Mouse (Mus musculus) CD4-positive, CD25-positive, alpha-beta regulatory T cell, adult 2 months (primary cell): ENCODE results near the gene Aup1.

Experiments used
- DNase-seq: peaks from one replicate; pipeline ENCODE4 v3.0.0-alpha.2; 2012; ENCODE audit warnings: low read depth, low spot score

Aup1 gene

DNA sequence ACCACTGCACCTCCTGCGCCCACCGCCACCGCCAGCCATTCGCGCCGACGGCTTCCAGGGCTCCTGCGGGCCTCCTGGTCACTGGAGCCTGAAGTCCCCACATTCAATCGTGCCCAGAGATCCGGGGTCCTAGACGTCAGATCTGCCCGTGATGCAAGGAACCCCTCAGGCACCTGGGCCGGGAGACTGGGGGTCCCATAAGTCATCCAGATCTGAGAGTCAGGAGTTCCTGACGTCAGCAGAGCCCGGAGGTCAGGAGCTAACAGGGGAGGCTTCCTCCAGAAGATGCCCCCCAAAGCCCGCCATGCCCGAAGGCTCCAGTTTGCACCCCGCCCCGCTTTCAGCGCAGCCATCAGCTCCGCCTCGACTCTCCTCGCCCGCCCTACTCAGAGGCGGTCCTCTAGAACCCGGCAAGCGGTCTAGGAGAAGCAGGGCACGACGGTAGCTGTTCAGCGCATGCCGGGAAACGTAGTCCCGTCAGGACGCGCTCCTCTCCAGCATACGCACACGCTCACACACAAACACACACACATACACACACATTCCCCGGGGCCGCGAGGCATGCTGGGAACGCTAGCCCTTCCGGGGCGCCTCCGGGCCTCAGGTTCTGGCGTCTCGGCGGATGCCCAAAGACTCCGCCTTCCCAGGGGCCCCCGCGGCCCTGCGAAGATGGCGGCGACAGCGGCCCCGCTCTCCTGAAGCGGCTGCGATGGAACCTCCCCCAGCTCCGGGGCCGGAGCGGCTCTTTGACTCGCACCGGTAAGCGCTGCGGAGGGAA, at the start of gene Aup1:
Gene Aup1 (plus strand): TSS at position 448 of the 778 bp plus-strand sequence.
- peak; percentile 99 for DNase-seq

DNA sequence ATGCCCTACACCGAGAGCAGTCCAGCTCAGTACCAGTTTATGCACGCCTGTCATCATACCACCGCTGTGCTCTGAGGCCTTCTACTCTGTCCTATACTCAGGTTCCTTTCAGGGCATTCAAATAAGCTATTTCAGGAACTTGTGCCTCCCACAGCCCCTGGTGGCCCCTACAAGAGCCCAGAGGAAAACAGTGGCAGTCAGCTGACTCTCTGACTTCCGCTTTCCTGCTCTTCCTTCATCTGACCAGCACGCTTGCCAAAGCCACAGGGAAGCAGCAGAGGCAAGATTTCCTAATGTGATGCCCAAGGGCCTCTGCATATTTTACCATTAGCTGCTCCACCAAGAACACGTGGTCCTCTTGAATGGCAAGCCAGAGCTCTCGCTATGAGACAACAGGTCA, 49.4 kb upstream of the Aup1 start:
- DNase-seq, result no peak

DNA sequence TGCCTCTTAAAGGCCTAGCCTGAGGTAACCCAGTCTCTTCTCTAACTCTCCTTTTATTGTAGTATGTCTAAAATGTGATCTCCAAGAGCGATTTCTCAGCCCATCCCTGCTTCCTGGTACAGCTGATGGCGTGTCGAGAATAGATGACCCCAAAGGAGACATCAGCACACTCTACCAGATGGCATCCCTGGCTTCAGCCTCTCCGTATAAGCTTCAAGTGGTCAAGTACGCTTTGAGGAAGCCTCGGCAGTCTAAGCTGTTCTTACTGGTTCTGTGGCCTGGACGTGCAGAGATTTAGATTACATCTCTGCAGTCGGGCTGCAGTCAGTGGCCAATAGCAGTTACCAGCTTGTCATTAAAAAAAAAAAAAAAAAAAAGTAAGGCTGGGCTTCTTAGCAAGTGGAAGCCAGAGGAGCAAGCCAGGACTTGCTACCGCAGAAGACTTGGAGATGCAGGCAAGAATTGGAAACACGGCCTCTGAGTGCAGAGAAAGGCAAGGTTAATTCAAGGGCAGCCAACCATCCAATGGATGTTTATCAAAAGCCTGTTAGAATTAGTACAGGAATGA, 48.8 kb upstream of the Aup1 start:
- DNase-seq, result no peak

DNA sequence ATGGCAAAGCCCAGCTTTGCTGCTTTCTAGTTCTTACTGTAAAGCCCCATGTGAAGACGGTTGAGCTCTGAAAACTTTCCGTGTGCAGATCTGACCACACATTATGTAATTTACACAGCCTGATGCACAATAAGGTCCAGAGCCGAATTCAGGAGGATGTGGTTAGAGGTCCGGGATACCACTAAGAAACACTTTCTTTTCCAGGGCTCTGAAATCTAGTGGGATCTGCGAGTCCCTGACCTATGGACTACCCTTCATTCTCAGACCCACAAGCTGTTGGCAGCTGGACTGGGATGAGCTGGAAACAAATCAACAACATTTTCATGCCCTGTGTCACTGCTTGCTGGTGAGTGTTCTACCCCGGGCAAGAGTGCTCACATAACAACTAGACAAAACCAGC, 48.2 kb upstream of the Aup1 start:
- no peak for DNase-seq

DNA sequence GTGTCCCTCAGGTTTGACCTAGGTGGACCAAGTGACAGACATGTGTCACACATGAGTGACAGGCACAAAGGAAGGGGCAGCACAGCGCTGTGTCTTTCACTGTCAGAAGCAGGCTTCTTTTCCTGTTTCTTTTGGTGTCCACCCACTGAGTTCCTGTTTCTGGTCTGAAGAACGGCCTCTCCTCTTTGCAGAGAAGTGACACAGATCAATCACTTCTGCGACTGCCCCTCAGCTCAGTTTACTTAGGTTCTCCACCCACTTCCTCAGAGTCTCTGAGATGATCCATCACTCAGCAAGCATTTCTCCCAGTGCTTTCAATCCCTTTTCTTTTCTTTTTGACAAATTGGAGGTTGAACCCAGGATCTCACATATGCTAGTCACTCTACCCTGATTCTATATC, 45.7 kb upstream of the Aup1 start:
- DNase-seq, result peak; percentile 23

DNA sequence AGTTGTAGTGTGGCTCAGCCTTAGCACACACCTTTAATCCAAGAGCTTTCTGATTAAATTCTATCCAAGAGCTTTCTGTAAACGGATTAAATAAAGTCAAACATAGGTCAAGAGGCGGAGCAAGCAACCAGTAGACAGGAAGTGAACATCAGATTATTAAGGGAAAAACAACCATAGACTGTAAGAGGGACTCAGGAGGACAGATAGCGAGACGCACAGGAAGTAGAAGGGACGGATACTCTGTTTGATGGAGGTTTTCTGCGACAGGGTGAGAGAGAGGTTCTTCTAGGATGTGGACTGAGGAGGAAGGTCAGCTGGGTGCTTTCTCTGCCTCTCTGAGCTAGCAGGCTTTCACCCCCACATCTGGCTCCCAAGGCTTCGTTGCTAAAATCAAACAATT, 44.3 kb upstream of the Aup1 start:
- peak; percentile 70 for DNase-seq

DNA sequence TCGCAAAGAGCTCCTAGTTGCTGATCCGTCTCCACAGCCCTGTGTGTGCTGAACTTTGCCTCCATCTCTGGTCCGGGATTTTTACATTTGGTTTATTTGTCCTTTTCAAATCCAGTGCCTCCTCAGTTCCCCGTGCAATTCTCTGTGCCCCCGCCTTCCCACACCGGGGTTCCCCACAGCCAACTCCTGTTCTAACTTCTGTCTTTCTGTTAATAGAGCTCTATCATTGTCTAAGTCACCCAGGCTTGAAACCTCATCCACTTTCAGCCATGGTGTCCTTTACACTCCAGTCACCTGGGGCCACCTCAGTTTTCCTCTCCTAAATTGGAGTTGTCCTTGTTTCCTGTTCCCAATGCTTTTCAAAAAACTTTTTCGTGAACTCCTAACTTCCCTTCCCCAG, 43.1 kb upstream of the Aup1 start:
- no peak for DNase-seq

DNA sequence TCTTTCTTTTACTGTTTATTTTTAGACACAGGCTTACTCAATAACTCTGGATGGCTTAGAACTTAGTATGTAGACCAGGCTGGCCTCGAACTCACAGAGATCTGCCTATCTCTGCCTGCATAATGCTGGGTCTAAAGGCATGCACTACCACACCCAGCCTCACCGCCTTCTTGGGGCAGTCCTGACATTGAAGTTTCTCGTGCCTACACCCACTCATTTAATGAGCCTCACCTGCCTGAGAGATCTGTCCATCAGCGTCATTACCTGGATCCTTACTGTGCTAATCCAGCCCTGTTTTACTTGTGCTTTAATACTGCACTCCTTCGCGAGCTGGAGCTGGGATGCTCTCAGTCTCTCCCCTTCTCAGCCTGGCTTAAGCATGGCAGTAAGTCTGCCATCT, 42.6 kb upstream of the Aup1 start:
- no peak for DNase-seq

DNA sequence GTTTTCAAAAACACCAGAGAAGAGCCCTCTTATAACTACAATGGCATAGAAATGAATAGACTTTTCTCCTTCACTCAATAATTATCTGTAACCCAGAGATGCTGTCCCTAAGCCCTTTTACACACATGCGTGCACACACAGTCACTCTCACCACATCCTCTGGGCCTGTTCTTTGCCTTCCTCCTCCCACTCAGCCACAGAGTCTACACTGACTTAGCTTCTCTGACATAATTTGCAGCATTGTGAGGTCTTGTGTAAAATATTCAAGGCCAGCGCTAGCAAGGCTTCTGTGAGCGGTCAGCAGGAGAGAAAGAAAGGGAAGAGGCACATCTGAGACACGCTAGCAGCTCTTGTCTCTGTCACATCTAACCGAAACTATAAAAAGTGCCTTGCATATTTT, 40.9 kb upstream of the Aup1 start:
- peak; percentile 71 for DNase-seq

DNA sequence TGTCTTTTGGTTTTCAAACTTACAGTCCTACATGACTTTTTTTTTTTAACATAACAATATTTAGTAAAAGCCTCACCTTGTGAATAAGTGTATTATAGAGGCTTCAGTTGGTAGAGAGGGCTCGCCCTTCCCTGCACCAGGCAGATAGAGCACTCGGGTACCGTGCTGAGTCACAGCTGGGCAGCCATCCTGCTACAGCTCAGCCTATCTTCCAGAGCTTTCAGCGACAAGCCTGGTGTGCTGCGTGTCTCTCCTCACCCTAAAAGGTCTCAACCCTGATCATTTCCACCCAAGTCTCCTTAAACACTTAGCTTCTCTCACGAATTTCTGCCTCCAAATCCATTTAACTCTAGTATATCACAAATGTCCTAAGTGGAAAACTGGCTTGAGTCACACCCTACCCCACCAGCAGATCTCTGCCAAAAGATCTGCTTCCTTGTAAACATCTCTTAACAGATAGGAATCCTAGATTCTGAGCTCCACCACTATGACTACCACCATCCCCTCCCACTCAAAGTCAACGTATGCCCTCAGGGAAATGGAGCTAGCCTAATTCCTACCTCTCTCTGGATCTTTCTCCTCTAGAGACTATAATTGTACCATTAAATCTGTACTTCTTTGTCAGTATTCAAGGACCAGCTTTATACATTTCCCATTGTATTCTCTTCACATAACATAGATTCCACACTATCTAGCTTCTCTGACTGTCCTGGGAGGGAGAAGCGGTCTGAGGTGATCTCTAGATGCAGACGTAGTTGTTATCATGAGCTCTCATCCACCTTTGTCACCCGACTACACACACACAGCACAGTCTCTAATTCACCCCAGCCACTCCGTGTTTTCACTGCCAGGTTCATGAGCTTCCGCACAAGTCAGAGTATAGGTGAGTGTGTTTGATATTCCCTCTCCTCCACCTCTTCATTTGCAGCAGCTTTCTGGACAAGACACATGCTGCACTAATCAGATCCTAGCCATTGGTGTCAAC, 39.5 kb upstream of the Aup1 start:
- DNase-seq, result no peak

DNA sequence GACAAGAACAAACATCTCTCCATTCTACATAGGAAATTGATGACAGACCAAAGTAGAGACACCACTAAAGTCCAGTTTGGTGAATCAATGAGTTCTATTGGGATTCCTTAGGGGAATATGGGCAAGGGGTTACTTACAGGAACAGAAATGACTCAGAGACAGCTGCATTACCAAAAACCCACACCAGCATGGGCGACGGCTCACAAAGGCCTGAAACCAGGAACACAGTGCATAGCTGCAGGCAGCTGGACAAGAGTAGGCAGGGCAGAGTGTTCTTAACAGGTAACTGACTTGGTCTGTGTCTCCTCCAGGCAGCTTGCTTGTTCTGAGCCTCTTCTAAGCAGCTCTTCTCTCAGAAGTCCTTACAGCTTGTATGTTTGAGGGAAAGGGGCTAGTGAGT, 38.6 kb upstream of the Aup1 start:
- DNase-seq, result no peak

DNA sequence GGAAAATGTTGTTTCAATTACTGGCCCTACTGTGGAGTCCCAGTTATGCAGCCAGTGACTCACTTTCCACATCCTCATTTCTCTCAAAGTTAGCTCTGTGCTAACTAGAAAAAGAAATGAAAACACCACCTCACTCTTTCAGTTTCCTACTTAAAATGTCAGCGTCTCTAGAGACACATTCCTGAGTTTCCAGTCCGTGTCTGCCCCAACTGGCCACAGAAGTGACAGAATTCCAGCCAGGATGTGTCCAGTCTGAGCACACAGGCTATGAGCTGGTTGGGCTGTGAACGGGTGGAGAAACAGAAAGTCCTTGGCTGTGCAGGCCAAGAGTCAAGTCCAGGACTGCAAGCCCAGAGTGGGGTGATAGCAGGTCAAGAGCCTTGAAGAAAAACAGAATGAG, 37.1 kb upstream of the Aup1 start:
- DNase-seq, result no peak

DNA sequence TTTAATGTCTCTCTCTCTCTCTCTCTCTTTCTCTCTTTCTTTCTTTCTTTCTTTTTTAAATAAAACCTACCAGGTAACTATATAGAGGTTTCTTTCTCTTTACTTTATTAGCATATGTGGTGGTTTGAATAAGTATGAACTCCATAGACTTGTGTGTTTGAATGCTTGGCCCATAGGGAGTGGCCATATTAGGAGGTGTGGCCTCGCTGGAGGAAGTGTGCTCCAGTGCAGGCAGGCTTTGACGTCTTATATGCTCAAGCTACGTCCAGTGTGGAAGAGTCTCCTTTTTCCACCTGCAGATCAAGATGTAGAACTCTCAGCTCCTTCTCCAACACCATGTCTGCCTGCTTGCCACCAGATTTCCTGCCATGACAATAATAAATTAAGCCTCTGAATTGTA, 35.3 kb upstream of the Aup1 start:
- no peak for DNase-seq

DNA sequence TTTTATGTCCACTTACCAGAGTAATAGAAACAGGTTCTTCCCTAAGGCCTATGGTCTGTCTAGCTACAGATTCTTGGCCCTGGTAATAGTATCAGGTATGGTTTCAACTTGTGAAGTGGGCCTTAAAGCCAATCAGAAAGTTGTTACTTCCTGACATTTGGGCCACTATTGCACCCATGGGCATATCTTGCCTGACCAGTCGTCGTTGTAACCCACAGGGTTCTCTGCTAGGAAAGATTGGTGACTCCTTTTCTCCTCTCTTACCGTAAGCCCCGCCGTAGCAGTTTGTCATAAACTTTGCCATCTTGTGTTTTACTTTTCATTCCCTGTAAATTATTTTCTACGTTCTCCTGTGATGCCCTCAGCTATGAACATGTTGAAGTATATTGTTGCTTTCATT, 34.2 kb upstream of the Aup1 start:
- no peak for DNase-seq

DNA sequence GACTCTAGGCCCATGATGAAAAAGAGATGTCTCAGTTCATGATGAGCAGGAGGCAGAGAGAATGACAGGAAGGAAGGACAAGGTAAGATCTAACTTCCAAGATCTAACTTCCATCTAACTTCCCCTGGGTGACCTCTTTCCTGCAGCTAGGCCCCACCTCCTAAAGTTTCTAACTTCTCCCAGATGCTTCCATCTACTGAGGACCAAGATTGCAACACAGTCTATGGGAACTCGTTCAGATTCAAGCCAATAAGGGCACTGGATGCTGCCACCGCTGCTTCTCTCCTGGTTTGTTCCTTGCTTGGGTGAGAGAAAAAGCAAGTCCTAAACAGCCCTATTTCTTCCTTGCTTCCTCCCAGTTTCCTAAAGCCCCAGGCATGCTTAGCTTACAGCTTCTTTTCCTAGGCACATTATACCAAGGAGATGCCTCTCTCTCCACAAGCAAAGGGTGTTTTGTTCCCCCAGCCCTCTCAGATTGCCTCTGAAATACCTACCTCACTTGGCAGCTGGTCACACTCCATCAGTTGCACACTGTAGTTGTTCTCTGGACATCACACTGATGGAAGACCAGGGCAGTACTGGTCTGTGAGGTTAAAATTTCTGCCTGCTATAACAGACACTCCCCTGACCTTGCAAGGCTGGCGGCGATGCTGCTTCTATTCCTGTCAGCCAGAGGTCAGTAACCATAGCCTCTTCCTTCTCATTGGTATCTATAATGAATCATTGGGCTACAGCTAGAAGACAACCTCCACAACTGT, 33.3 kb upstream of the Aup1 start:
- DNase-seq, result no peak

DNA sequence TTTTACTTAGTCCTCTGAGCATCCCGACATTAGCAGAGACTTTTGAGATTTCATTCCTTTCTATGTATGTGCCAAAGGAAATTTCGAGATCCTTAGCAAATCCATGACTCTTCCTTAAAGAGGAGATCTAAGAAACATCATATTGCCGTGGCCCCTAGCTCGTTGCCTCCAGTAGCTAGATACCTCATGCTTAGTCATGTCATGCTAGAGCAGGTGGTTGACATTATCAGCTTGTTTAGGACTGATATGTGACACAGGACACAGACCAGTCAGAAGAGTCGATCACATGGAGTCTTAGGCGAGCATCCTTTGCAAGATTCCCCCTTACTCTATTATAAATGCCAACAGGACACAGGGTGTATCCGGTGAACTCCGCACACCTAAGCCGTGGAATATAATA, 31.3 kb upstream of the Aup1 start:
- no peak for DNase-seq

DNA sequence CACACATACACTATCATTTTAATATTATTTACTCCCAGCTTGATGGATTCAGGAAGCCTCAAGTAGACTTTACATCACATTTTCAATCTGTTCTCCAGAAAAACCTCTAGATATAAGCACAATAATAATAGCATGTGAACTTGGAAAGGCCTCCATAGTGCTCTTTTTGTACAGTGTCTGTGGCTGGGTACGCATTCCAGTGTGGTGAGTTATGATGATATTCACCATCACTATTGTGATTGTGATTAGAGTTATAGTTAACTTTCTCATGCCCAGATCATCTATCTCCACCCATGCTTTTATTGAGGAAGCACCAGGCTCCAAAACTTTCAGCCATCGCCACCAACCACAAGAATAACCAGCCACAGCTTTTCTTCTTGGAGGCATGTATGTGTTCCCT, 30.5 kb upstream of the Aup1 start:
- no peak for DNase-seq

DNA sequence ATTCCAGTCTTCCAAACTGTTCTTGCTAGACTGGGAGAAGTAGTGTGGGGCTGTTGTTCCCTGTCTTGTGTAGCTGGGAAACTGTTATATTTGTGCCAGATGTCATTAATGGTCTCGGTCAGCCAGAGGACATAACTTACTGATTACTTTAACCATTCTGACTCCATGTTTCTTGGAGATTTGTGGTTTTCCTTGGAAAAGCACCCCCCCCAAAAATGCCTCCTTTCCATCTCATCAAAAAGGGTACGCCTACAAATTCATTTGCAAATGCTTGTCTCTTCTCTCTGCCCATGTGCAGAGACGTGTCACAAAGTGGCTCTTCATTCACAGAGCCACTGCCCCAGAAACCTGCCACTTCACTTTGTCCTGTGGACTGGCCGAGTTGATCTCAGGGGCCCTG, 29.9 kb upstream of the Aup1 start:
- DNase-seq, result no peak

DNA sequence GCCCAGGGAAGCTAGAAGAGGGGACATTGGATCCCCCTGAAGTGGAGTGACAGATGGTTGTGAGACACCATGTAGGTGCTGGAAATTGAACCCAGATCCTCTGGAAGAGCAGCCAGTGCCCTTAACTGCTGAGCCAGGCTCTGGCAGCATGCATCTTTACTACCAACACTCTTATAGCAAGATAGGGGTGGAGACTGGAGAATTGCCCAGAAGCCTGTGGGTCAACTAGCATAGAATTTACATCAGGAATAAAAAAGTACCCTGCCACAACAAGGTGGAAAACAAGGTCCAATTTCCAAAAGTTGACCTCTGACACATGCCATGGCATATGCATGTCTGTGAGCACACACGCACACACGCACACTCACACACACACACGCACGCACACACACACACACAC, 29.1 kb upstream of the Aup1 start:
- no peak for DNase-seq

DNA sequence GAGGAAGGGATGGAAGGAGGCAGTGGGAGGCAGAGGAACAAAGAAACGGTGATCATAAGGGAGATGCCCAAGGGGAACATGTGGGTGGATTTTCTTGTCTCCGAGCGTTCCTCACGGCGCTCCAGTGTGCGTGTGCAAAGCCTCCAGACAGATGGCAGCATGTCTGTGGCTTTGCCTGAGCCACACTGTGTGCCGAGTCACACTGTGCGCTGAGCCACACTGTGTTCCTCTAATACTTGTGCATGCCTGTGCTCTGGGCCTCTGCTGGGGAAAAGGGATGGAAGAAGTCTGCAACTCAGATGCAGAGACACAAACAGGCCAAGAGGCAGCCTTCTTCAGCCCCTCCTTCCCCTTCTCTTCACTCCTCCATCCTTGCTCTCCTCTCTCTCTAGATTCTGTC, 27.0 kb upstream of the Aup1 start:
- DNase-seq, result no peak

DNA sequence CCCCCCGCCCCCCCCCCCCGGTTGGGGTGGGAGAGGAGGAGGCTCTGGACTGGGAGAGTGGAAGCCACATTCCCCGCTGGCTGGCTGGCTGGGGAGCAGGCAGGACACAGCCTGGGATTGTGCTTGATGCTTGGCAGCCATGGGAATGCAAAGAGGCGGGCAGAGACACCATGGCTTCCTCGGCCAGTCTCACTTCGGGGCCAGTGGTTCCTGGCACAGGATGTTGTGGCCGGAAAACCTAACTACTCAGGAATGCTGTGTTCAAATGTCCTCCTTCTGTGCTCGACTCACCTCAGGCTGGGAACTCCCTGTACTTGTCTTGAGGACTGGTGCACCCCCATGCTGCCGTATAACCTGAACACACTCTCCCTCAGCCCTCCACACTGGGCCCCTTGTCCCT, 26.6 kb upstream of the Aup1 start:
- no peak for DNase-seq

DNA sequence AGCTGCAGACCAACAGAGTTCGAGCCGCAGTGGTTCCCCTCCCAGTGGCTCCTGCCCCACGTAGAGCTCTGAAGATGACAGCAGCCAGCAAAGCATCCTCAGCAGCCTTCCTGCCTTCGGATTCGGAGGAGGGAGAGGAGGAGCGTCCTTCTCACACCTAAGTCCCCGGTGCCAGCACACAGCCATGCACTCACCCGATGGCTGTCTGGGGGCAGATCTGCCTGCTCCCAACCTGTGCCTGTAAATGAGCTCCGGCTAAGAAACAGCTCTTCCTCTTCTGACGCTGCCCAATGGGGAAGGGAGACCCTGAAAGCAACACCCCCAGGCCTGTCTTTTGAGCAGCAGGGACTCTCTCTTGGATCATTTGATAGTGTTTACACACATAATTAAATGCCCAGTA, 24.5 kb upstream of the Aup1 start:
- no peak for DNase-seq
